Mouse (Mus musculus) G1E (cell line): ENCODE measurements around the gene Immt. TPM values are rescaled to one million over a fixed set of nuclear protein-coding genes. Genes with fewer than 3 reads are reported as not detected.
A peak's percentile ranks its signal among the peaks of the same experiment; 100 is the strongest.

Source experiments
- ATAC-seq: 2 replicates; pipeline ENCODE4 v1.8.0; 2016; ENCODE audit warnings: mild to moderate bottlenecking; ENCODE audit not compliant: insufficient number of reproducible peaks, poor library complexity, low FRiP score, severe bottlenecking; ENCODE audit errors: extremely low read depth
- DNase-seq: peaks from one replicate; pipeline ENCODE4 v3.0.0; 2012; ENCODE audit warnings: low spot score
- H3K27me3 ChIP-seq: 2 replicates; pipeline ENCODE4 v1.6.1; 2012; ENCODE audit warnings: mild to moderate bottlenecking, low read length, inconsistent platforms; ENCODE audit not compliant: insufficient read depth
- H3K36me3 ChIP-seq: replicated peaks from 2 replicates; pipeline ENCODE3; 2012; ENCODE audit warnings: mild to moderate bottlenecking, inconsistent platforms
- H3K4me1 ChIP-seq: 2 replicates; pipeline ENCODE4 v1.6.1; 2012; ENCODE audit warnings: low read depth, low read length, inconsistent platforms, mixed read lengths; ENCODE audit not compliant: insufficient read depth
- H3K4me3 ChIP-seq: 2 replicates; pipeline ENCODE4 v1.5.1; 2012; ENCODE audit warnings: low read depth, mild to moderate bottlenecking, inconsistent platforms, low read length, moderate library complexity, mixed read lengths
- H3K9me3 ChIP-seq: replicated peaks from 2 replicates; pipeline ENCODE4 v1.6.1; 2012; ENCODE audit warnings: inconsistent platforms
- CTCF ChIP-seq: IDR thresholded peaks from 2 replicates; pipeline ENCODE4 v1.5.1; 2012; ENCODE audit warnings: low read depth, low read length, inconsistent platforms, mixed read lengths
- GATA1 ChIP-seq: IDR thresholded peaks from 2 replicates; pipeline ENCODE4 v1.6.1; 2012; ENCODE audit warnings: borderline replicate concordance, low read length, inconsistent platforms, mixed read lengths
- GATA2 ChIP-seq: IDR thresholded peaks from 2 replicates; pipeline ENCODE4 v1.6.1; 2012; ENCODE audit warnings: low read depth, low read length, inconsistent platforms, borderline replicate concordance
- POLR2AphosphoS5 ChIP-seq: IDR thresholded peaks from 2 replicates; pipeline ENCODE4 v1.6.1; 2012; ENCODE audit warnings: low read depth, low read length, inconsistent platforms; ENCODE audit not compliant: insufficient replicate concordance
- TAL1 ChIP-seq: conservative IDR thresholded peaks from 2 replicates; pipeline ENCODE4 v1.6.1; 2012; ENCODE audit warnings: low read depth, low read length, inconsistent platforms, mixed read lengths
- polyA plus RNA-seq: library from polyadenylated mRNA; stranded (reverse); fragments of >175 nt; gene quantifications from 2 replicates; pipeline ENCODE4 v1.2.3, GENCODE M21; 2012
- total RNA-seq, 2 experiments: library from RNA; stranded (forward) in 1 of 2; stranded (reverse) in 1 of 2; fragments of 200-1000 nt in 1 of 2; fragments of >200 nt in 1 of 2; fragmentation: Nextera tagmentation in 1 of 2; gene quantifications; 2 replicates each; pipeline ENCODE4 v1.2.3; 2014 to 2017

The Immt gene
- total and polyA plus RNA-seq, 3 experiments: 38.1 to 169 (median 163) TPM

DNA sequence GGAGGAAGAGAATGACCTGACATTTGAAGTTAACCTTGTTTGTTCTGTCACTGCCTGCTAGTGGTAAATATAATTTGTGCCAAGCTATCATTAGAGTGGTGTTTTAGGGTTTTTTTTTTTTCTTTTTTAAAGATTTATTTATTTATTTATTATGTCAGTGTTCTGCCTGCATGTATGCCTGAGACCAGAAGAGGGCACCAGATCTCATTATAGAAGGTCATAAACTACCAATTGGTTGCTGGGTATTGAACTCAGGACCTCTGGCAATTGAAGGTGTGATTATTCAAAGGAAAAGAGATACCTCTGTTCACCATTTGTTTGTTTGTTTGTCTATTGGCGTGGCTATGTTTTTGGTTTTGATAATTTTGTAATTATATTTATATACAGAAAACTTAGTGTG lies 37.7 kb downstream of the Immt start:
- Histone ChIP-seq H3K27me3 (no peaks in the 10 kb centered on the region), H3K4me3 (no peak overlapping the region), H3K4me1 (no peaks in the 10 kb centered on the region), H3K9me3 (no peaks in the 10 kb centered on the region), H3K36me3 (peaks cover 87% of the 10 kb centered on the region)
- no peak for TF ChIP-seq POLR2AphosphoS5
- no peak for TF ChIP-seq TAL1
- TF ChIP-seq CTCF: peak; percentile 22; the same call in 1 of the 2 replicates
- DNase-seq: no peak
- ATAC-seq: no peak

DNA sequence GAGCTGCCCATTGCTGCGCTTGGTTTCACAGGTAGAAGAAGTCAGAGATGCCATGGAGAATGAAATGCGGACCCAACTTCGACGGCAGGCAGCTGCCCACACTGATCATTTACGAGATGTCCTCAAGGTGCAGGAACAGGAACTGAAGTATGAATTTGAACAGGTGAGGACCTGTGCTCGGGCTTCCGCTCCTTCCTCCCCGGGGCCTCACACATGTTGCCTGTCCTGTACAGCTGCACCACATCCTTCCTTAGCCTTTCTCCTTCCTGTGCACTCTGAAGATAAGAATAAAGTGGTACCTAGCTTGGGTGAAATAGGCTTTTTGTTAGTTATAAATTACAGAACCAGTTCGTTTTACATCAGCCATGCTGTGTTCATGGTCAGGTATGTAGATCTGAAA lies 40.3 kb downstream of the Immt start:
- no peak for ATAC-seq
- TF ChIP-seq TAL1: no peak
- TF ChIP-seq POLR2AphosphoS5: no peak
- no peak for TF ChIP-seq GATA1
- no peak for TF ChIP-seq CTCF
- TF ChIP-seq GATA2: no peak
- no peaks in the 10 kb centered on the region for H3K27me3 ChIP-seq
- H3K4me1 ChIP-seq: peaks cover 2% of the 10 kb centered on the region; the same call in 1 of the 2 replicates
- no peaks in the 10 kb centered on the region for H3K9me3 ChIP-seq
- peaks cover 87% of the 10 kb centered on the region for H3K36me3 ChIP-seq
- DNase-seq: no peak
- no peak overlapping the region for H3K4me3 ChIP-seq

DNA sequence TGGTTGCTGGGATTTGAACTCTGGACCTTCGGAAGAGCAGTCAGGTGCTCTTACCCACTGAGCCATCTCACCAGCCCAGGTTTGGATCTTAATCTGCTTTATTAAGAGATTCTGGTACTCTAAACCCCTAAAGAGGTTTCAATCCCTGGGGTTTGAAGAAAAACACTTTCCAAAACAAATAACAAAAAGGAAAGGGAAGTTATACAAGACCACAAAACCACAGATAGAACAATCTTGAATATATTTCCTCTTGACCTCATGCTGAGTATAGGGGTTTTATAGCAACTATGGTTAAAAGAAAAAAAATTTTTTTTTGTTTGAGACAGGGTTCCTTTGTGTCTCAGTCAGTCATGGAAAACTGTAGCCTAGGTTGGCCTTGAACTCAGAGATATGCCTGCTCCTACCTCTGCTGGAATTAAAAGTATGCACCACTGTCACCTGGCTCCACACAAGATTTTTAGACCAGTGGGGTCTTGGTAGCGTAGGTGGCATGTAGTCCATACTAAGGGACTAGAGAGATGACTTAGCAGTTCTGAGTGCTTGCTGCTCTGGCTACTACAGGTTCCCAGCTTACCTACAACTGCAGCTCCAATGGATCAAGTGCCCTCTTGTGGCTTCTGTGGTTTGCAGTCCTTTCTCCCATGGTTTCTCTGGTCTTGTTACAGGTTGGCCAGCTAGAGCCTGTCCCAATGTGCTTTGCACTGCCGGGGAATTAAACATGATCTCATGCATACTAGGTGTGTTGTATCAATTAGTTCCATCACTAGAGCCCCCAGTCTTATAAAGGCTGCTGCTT lies 47.0 kb downstream of the Immt start:
- H3K27me3 ChIP-seq: no peaks in the 10 kb centered on the region
- no peak for TF ChIP-seq CTCF
- TF ChIP-seq TAL1: no peak
- no peak for TF ChIP-seq GATA1
- no peak for TF ChIP-seq POLR2AphosphoS5
- TF ChIP-seq GATA2: no peak
- H3K4me3 ChIP-seq: no peak overlapping the region
- DNase-seq: no peak
- ATAC-seq: peak; percentile 15; the same call in 1 of the 2 replicates
- peaks cover 25% of the 10 kb centered on the region for H3K4me1 ChIP-seq
- peaks cover 85% of the 10 kb centered on the region for H3K36me3 ChIP-seq
- no peaks in the 10 kb centered on the region for H3K9me3 ChIP-seq

- no peak for TF ChIP-seq CTCF
- TF ChIP-seq GATA2: no peak
- no peak for TF ChIP-seq POLR2AphosphoS5
- no peak for TF ChIP-seq GATA1
- no peak for TF ChIP-seq TAL1
These were observed 62.1 kb downstream of the Immt start for GRCm38 (mm10) chr6:71893263-71893662.

GRCm38 (mm10) chr6:71907702-71908235 lies 76.6 kb downstream of the Immt start:
- peak; percentile 13 for DNase-seq
- TF ChIP-seq GATA2: no peak
- TF ChIP-seq CTCF: no peak
- TF ChIP-seq POLR2AphosphoS5: no peak
- TF ChIP-seq GATA1: no peak
- TF ChIP-seq TAL1: no peak

More at GRCm38 (mm10) chr6:71893263-71893662, 62.1 kb downstream of the Immt start:
- peaks cover 97% of the 10 kb centered on the region for H3K36me3 ChIP-seq
- DNase-seq: no peak
- no peak overlapping the region for H3K4me3 ChIP-seq
- no peaks in the 10 kb centered on the region for H3K9me3 ChIP-seq
- H3K4me1 ChIP-seq: peaks cover 2% of the 10 kb centered on the region; the same call in 1 of the 2 replicates
- no peak for ATAC-seq
- no peaks in the 10 kb centered on the region for H3K27me3 ChIP-seq

More at GRCm38 (mm10) chr6:71907702-71908235, 76.6 kb downstream of the Immt start:
- no peak for ATAC-seq
- Histone ChIP-seq H3K9me3 (no peaks in the 10 kb centered on the region), H3K36me3 (peaks cover 64% of the 10 kb centered on the region), H3K4me3 (peak overlapping the region; percentile 79), H3K27me3 (no peaks in the 10 kb centered on the region), H3K4me1 (peaks cover 41% of the 10 kb centered on the region)
